Mouse (Mus musculus) hindbrain, embryonic 12.5 days (tissue): ENCODE data around the gene Tapbp. TPM values are rescaled to one million over a fixed set of nuclear protein-coding genes. Genes with fewer than 3 reads are reported as not detected.
"Not testable (repeated sequence)": the region's sequence is repeated elsewhere in the genome, so short reads cannot be mapped to it uniquely, and the experiment has no call there.

Experiments
- ATAC-seq: fragments of 200-750 bp; cut with Nextera tagmentation; 2 replicates; pipeline ENCODE4 v1.8.0; 2017; ENCODE audit warnings: moderate TSS enrichment; ENCODE audit not compliant: low FRiP score
- H3K27ac ChIP-seq: fragments of 300-500 bp; sonication (generic); 2 replicates; pipeline ENCODE4 v1.5.1; 2016; ENCODE audit warnings: mild to moderate bottlenecking
- H3K27me3 ChIP-seq: fragments of 300-500 bp; sonication (generic); 2 replicates; pipeline ENCODE4 v1.6.1; 2016; ENCODE audit warnings: mild to moderate bottlenecking
- H3K36me3 ChIP-seq: fragments of 300-500 bp; sonication (generic); 2 replicates; pipeline ENCODE4 v1.6.1; 2016; ENCODE audit warnings: mild to moderate bottlenecking
- H3K4me1 ChIP-seq: fragments of 300-500 bp; sonication (generic); 2 replicates; pipeline ENCODE4 v1.6.1; 2016
- H3K4me2 ChIP-seq: fragments of 300-500 bp; sonication (generic); replicated peaks from 2 replicates; pipeline ENCODE4 v1.6.1; 2016; ENCODE audit warnings: mild to moderate bottlenecking
- H3K4me3 ChIP-seq: fragments of 300-500 bp; sonication (generic); 2 replicates; pipeline ENCODE4 v1.5.1; 2016; ENCODE audit warnings: mild to moderate bottlenecking
- H3K9ac ChIP-seq: fragments of 300-500 bp; sonication (generic); 2 replicates; pipeline ENCODE4 v1.6.1; 2016; ENCODE audit warnings: mild to moderate bottlenecking, moderate library complexity
- H3K9me3 ChIP-seq: fragments of 300-500 bp; sonication (generic); replicated peaks from 2 replicates; pipeline ENCODE4 v1.6.1; 2016; ENCODE audit warnings: mild to moderate bottlenecking
- WGBS: fragments of 180-500 bp; shearing (Covaris S2); methylation state at CpG from one replicate; pipeline ENCODE4 v1.1.7; 2016; 5-methylcytosine and 5-hydroxymethylcytosine counted together
- polyA plus RNA-seq: library from polyadenylated mRNA; unstranded; fragments of >200 nt; fragmentation: Nextera tagmentation; extraction: Ambion mirVana; gene quantifications from 2 replicates; pipeline ENCODE4 v1.2.1, GENCODE M21; 2016

Gene Tapbp
- polyA plus RNA-seq, 1 experiment from 2014 or later, result 27.6 TPM

DNA sequence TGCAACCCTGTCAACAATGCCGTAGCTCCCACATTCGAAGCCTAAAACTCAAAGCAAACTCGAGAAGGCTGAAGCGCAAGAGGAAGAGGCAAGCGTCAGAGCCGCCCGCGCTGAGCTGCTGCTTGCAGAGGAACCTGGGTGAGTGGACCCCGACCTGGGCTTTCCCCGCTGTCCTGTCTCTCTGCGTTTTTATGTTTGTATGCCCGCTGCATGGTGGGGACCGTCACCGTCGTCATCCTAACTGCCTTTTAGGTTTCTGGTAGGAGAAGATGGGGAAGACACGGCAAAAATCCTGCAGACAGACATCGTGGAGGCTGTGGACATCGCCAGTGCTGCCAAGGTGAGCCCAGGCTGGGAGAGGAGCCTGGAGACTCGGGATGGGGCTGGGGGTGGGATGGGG lies 25.7 kb downstream of the Tapbp start:
- Histone ChIP-seq H3K9me3 (no peaks in the 10 kb centered on the region), H3K4me2 (peak overlapping the region; percentile 97), H3K4me3 (peak overlapping the region; percentile 84), H3K27ac (no peak overlapping the region), H3K4me1 (peaks cover 23% of the 10 kb centered on the region), H3K36me3 (peaks cover 53% of the 10 kb centered on the region), H3K9ac (peak overlapping the region; percentile 90), H3K27me3 (no peaks in the 10 kb centered on the region)
- WGBS, result 54% methylated on average over 19 of the region's 19 CpGs
- no peak for ATAC-seq

GRCm38 (mm10) chr17:33943454-33943853 lies 27.8 kb downstream of the Tapbp start:
- H3K36me3 ChIP-seq, result peaks cover 47% of the 10 kb centered on the region
- no peak for ATAC-seq

DNA sequence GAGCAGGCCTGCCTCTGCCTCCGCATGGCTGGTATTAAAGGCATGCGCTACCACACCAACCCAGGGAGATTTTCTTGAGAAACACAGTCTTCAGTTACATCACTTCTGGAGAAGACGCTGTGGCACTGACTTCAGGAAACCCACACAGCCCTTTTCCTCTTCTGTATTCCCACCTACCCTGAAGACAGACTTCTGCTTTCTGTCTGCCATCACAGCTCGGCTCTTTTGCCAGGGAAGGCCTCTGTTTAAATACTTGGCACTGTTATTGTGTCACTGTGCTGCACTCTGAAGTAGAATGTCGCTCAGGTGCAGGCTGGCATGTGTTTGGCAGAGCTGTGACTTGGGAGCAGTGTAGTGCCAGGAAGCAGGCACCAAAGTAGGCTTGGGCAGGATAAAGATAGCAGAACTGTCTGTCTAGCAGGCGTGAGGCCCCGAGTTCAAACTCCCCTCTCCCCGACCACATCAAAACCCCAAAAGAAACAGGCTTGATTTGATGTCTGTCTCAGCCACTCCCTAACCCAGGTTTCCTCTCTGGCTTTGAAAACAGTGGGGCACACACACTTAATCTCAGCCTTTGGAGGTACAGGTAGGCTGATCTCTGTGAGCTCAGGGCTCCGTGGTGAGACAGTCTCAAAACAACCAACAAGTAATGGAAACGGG lies 31.9 kb downstream of the Tapbp start:
- no peaks in the 10 kb centered on the region for H3K9me3 ChIP-seq
- WGBS, result 93% methylated on average over 10 of the region's 10 CpGs
- no peaks in the 10 kb centered on the region for H3K27me3 ChIP-seq
- peaks cover 69% of the 10 kb centered on the region for H3K36me3 ChIP-seq
- no peak overlapping the region for H3K9ac ChIP-seq
- no peak overlapping the region for H3K4me3 ChIP-seq
- no peak for ATAC-seq
- H3K27ac ChIP-seq, result no peak overlapping the region
- no peak overlapping the region for H3K4me2 ChIP-seq
- peaks cover 33% of the 10 kb centered on the region for H3K4me1 ChIP-seq

More at GRCm38 (mm10) chr17:33943454-33943853, 27.8 kb downstream of the Tapbp start:
- H3K9me3 ChIP-seq, result no peaks in the 10 kb centered on the region
- no peaks in the 10 kb centered on the region for H3K27me3 ChIP-seq
- H3K4me2 ChIP-seq, result no peak overlapping the region
- 96% methylated on average over 15 of the region's 15 CpGs for WGBS
- H3K4me3 ChIP-seq, result no peak overlapping the region
- no peak overlapping the region for H3K27ac ChIP-seq
- no peak overlapping the region for H3K9ac ChIP-seq
- H3K4me1 ChIP-seq, result peaks cover 23% of the 10 kb centered on the region

DNA sequence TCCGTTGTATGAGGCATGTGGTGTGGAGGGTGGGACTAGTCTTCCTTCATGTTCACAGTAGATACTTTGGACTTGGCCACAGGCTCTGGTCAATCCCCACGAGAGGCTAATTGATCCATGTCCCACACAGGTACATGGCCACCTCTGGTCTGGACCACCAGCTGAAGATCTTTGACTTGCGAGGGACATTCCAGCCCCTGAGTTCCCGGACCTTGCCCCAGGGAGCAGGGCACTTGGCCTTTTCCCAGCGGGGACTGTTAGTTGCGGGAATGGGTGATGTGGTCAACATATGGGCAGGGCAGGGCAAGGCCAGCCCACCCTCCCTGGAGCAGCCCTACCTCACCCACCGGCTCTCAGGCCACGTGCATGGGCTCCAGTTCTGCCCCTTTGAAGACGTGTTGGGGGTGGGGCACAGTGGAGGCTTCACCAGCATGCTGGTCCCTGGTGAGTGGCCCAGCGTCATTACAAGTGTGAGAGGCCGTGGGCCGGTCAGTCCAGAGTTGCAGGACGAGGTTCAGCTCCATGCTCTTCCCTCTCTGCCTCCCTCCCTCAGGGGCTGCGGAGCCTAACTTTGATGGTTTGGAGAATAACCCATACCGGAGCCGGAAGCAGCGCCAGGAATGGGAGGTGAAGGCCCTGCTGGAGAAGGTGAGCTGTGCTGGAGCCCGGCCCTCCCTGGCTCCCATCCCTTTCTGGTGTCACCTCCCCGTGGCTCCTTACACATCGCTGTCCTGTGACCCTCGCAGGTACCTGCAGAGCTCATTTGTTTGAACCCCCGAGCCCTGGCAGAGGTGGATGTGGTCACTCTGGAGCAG lies 32.6 kb downstream of the Tapbp start:
- H3K4me3 ChIP-seq, result no peak overlapping the region
- H3K27ac ChIP-seq, result no peak overlapping the region
- no peak for ATAC-seq
- peaks cover 70% of the 10 kb centered on the region for H3K36me3 ChIP-seq
- no peak overlapping the region for H3K9ac ChIP-seq
- H3K4me2 ChIP-seq, result no peak overlapping the region
- no peaks in the 10 kb centered on the region for H3K9me3 ChIP-seq
- H3K4me1 ChIP-seq, result peaks cover 40% of the 10 kb centered on the region
- 87% methylated on average over 22 of the region's 22 CpGs for WGBS
- no peaks in the 10 kb centered on the region for H3K27me3 ChIP-seq

GRCm38 (mm10) chr17:33948905-33949537 lies 33.3 kb downstream of the Tapbp start:
- Histone ChIP-seq H3K4me3 (no peak overlapping the region), H3K4me2 (no peak overlapping the region), H3K9me3 (no peaks in the 10 kb centered on the region), H3K36me3 (peaks cover 70% of the 10 kb centered on the region), H3K9ac (no peak overlapping the region), H3K27ac (no peak overlapping the region), H3K27me3 (no peaks in the 10 kb centered on the region), H3K4me1 (peaks cover 46% of the 10 kb centered on the region)
- WGBS, result 90% methylated on average over 19 of the region's 19 CpGs
- ATAC-seq, result no peak

DNA sequence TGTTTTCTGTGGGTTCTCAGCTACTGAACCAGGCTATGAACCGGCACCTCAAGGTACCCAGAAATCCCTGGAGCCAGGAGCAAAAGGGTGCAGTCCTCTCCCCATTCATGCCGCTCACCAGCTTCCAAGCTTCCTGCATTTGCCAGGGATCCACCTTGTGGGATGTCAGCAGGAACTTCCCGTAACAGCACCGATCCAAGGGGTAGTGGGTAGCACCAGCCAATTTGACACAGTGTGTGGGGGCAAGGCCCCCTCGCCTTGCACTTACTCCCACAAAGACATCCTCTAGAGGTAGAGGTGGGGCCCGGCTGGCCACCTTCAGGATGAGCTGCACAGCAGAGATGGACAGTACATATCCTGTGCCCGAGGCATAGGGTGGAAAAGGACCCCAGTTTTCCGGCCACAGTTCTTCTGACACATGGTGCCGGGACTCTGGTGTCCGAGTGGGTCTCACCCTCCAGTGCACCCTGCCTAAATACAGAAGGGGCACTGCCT lies 34.5 kb downstream of the Tapbp start:
- Histone ChIP-seq H3K9ac (peak overlapping the region; percentile 74), H3K4me1 (peaks cover 55% of the 10 kb centered on the region), H3K9me3 (no peaks in the 10 kb centered on the region), H3K4me2 (peak overlapping the region; percentile 87), H3K36me3 (peaks cover 63% of the 10 kb centered on the region), H3K27me3 (no peaks in the 10 kb centered on the region), H3K4me3 (peak overlapping the region; percentile 44), H3K27ac (peak overlapping the region; percentile 91)
- ATAC-seq, result no peak; the same call in 1 of the 2 replicates
- 77% methylated on average over 10 of the region's 10 CpGs for WGBS

DNA sequence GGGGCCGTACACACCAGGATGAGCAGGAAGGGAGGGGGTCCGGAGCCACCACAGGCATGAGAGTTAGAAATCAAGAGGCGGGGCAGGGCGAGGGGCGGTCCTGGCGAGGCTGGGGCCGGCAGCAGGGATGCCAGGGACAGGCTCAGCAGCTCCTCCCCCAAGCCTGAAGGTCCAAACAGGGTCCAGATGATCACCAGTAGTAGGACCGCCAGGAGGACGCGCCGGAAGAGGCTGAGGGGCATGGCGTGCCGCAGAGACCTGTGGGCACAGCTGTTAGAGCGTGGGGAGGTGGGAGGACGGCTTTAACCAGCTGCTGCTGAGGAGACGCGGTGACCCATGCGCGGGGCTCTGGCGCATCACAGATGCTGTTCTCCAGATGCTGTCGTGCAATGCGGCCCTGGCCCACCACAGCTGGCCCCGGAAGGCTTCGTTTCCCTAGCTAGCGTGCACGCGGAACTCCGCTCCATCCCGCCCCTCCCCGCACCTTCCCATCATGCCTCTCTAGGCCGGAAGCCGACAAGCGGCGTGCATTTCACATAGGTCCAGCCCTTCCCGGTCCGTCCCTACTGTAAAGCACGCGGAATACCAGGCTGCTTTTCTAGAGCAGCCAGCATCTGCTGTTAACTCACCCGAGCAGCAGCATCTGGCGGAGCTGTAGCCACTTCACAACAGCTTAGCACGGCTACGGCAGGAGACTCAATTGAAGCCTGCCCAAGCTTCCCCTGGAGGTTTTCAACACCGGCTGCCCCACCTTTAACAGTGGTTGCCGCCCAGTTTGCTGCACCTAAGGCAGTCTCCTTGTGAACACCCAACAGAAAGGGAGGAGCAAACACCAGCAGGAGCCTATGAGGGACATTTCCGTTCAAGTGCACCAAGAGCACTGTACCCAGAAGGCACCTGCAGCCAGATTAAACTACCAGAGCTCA lies 35.6 kb downstream of the Tapbp start, which contains the start of gene B3galt4:
B3galt4 (minus strand) TSS at position 468 of the 926 bp plus-strand sequence.
- Histone ChIP-seq H3K27ac (peak within 1 kb of the TSS; percentile 91), H3K9me3 (no peaks in the 10 kb centered on the region), H3K36me3 (peaks cover 53% of the 10 kb centered on the region), H3K4me2 (peak within 1 kb of the TSS; percentile 87), H3K27me3 (no peaks in the 10 kb centered on the region), H3K4me1 (peaks cover 56% of the 10 kb centered on the region), H3K9ac (peak within 1 kb of the TSS; percentile 74), H3K4me3 (peak within 1 kb of the TSS; percentile 44)
- under 1% methylated on average over 45 of the region's 45 CpGs for WGBS
- peak; percentile 72 for ATAC-seq

DNA sequence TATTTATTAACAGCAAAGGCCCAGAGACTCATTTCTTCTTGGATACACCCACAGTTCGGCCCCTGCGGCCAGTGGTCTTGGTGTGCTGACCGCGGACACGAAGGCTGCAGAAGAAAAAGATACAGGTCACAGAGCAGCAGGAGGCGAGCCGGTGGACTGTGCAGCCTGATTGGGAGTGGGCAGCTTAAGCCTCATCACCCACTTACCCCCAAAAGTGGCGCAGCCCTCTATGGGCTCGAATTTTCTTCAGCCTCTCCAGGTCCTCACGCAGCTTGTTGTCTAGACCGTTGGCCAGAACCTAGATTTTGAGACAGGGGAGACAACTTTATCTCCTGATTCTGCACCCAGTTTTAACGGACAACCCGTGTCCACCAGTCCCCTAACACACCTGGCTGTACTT lies 36.3 kb downstream of the Tapbp start:
- Histone ChIP-seq H3K27ac (peak overlapping the region; percentile 91; the same call in 1 of the 2 replicates), H3K36me3 (peaks cover 48% of the 10 kb centered on the region), H3K4me1 (peaks cover 62% of the 10 kb centered on the region), H3K4me3 (peak overlapping the region; percentile 44), H3K4me2 (peak overlapping the region; percentile 87), H3K9ac (peak overlapping the region; percentile 74; the same call in 1 of the 2 replicates)
- not testable (repeated sequence) for ATAC-seq, H3K9me3 ChIP-seq, H3K27me3 ChIP-seq
- WGBS, result 76% methylated on average over 13 of the region's 13 CpGs

DNA sequence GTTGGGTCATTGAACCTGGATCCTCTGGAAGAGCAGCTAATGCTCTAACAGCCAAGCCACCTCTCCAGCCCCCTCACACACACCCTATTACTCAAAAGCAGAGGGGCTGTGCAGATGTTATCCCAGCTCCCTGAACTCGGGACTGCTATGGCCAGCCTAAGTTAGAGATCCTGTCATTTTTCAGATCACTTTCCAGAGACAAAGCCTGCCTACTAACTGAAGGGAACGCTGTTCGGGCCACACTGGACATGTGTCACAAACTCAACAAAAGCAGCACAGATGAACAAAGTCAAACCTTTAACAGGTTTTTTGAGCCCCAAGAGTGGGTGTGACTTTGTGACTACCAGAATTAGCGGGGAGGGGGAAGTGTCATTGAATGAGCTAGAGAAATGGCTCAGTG lies 37.2 kb downstream of the Tapbp start:
- H3K9me3 ChIP-seq, result no peaks in the 10 kb centered on the region
- H3K36me3 ChIP-seq, result peaks cover 49% of the 10 kb centered on the region
- peaks cover 65% of the 10 kb centered on the region for H3K4me1 ChIP-seq
- H3K27ac ChIP-seq, result peak overlapping the region; percentile 35; the same call in 1 of the 2 replicates
- 84% methylated on average over 4 of the region's 4 CpGs for WGBS
- H3K4me2 ChIP-seq, result peak overlapping the region; percentile 73; the same call in 1 of the 2 replicates
- H3K9ac ChIP-seq, result peak overlapping the region; percentile 19; the same call in 1 of the 2 replicates
- no peak for ATAC-seq
- no peak overlapping the region for H3K4me3 ChIP-seq
- H3K27me3 ChIP-seq, result no peaks in the 10 kb centered on the region

DNA sequence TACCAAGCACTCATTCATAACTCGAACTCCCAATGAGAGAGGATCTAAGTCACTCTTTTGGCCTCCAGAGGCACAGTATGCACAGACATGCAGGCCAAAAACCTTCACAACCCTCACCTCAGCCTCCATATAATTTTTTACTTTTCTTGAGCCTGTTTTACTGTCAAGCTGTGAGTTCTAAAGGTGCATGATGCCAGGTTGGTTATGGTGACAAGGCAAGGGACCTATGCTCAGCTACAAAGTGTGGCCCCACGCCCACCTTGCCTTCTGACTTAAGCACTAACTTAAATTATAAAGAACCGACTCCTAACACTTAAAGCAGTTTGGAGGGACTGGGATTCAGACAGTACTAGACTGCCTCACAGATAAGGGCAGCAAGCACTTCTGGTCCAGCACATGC lies 37.6 kb downstream of the Tapbp start:
- H3K27ac ChIP-seq, result no peak overlapping the region
- no peak overlapping the region for H3K4me3 ChIP-seq
- H3K9me3 ChIP-seq, result no peaks in the 10 kb centered on the region
- peaks cover 65% of the 10 kb centered on the region for H3K4me1 ChIP-seq
- H3K4me2 ChIP-seq, result peak overlapping the region; percentile 73
- WGBS, result 82% methylated on average over 3 of the region's 3 CpGs
- H3K36me3 ChIP-seq, result peaks cover 47% of the 10 kb centered on the region
- 0 out of 2 replicates have a peak overlapping the region, but pooled peaks have one; percentile 19 for H3K9ac ChIP-seq
- no peak for ATAC-seq
- H3K27me3 ChIP-seq, result no peaks in the 10 kb centered on the region

- 36% methylated on average over 5 of the region's 5 CpGs for WGBS
- Histone ChIP-seq H3K27me3 (no peaks in the 10 kb centered on the region), H3K4me2 (peak overlapping the region; percentile 73), H3K9me3 (no peaks in the 10 kb centered on the region), H3K4me3 (peak overlapping the region; percentile 94), H3K27ac (0 out of 2 replicates have a peak overlapping the region, but pooled peaks have one; percentile 88), H3K9ac (peak overlapping the region; percentile 98), H3K4me1 (peaks cover 65% of the 10 kb centered on the region), H3K36me3 (peaks cover 46% of the 10 kb centered on the region)
- ATAC-seq, result no peak
Measured at GRCm38 (mm10) chr17:33953961-33954565, 38.4 kb downstream of the Tapbp start.
